Mouse (Mus musculus) stomach, postnatal 0 days (tissue): Measurements from ENCODE around the gene Wdr34. TPM values are rescaled to one million over a fixed set of nuclear protein-coding genes. Genes with fewer than 3 reads are reported as not detected.

ENCODE experiments used
- ATAC-seq: fragments of 200-750 bp; cut with Nextera tagmentation; 2 replicates; pipeline ENCODE4 v1.8.0; 2017; ENCODE audit not compliant: low FRiP score, low TSS enrichment
- DNase-seq: peaks from one replicate; pipeline ENCODE4 v3.0.0-alpha.2; 2016; ENCODE audit warnings: low spot score
- H3K27ac ChIP-seq: fragments of 300-500 bp; sonication (generic); replicated peaks from 2 replicates; pipeline ENCODE4 v1.5.1; 2014; ENCODE audit warnings: mild to moderate bottlenecking, control low read depth
- H3K27me3 ChIP-seq: fragments of 300-500 bp; sonication (generic); 2 replicates; pipeline ENCODE4 v1.6.1; 2014; ENCODE audit warnings: low read length; ENCODE audit not compliant: control insufficient read depth, insufficient read depth
- H3K36me3 ChIP-seq: fragments of 300-500 bp; sonication (generic); 2 replicates; pipeline ENCODE4 v1.6.1; 2014; ENCODE audit warnings: low read length, mixed read lengths; ENCODE audit not compliant: control insufficient read depth, insufficient read depth
- H3K4me1 ChIP-seq: fragments of 300-500 bp; sonication (generic); replicated peaks from 2 replicates; pipeline ENCODE4 v1.6.1; 2014; ENCODE audit warnings: antibody characterized with exemption; ENCODE audit not compliant: control insufficient read depth, insufficient read depth
- H3K4me2 ChIP-seq: fragments of 300-500 bp; sonication (generic); replicated peaks from 2 replicates; pipeline ENCODE4 v1.6.1; 2014; ENCODE audit warnings: low read depth, mild to moderate bottlenecking, control low read depth, moderate library complexity
- H3K4me3 ChIP-seq: fragments of 300-500 bp; sonication (generic); 2 replicates; pipeline ENCODE4 v1.5.1; 2014; ENCODE audit warnings: low read depth, low read length, control low read depth
- H3K9ac ChIP-seq: fragments of 300-500 bp; sonication (generic); 2 replicates; pipeline ENCODE4 v1.6.1; 2014; ENCODE audit warnings: mild to moderate bottlenecking, low read length, control low read depth, mixed read lengths
- H3K9me3 ChIP-seq: fragments of 300-500 bp; sonication (generic); 2 replicates; pipeline ENCODE4 v1.6.1; 2016; ENCODE audit warnings: low read length; ENCODE audit not compliant: control insufficient read depth
- CTCF ChIP-seq: IDR thresholded peaks from 2 replicates; pipeline ENCODE4 v1.5.1; 2016; ENCODE audit warnings: antibody characterized with exemption, low read depth, mild to moderate bottlenecking, moderate library complexity
- EP300 ChIP-seq: optimal IDR thresholded peaks from 2 replicates; pipeline ENCODE3; 2016; ENCODE audit warnings: antibody characterized with exemption
- WGBS: fragments of 180-500 bp; shearing (Covaris S2); extraction: QIAGEN DNeasy Blood & Tissue Kit; methylation state at CpG from one replicate; pipeline ENCODE4 v1.1.7; 2014; 5-methylcytosine and 5-hydroxymethylcytosine counted together
- polyA plus RNA-seq: library from polyadenylated mRNA; unstranded; fragments of >200 nt; fragmentation: Nextera tagmentation; extraction: Ambion mirVana; gene quantifications from 2 replicates; pipeline ENCODE4 v1.2.1, GENCODE M21; 2015

Wdr34 gene
- polyA plus RNA-seq, 1 experiment from 2014 or later = 10.9 TPM

- Histone ChIP-seq H3K9me3 (no peaks in the 10 kb centered on the region), H3K4me3 (no peak overlapping the region), H3K27me3 (no peaks in the 10 kb centered on the region), H3K9ac (no peak overlapping the region), H3K36me3 (no peaks in the 10 kb centered on the region), H3K27ac (no peak overlapping the region), H3K4me1 (no peaks in the 10 kb centered on the region), H3K4me2 (no peak overlapping the region)
- WGBS = 76% methylated on average over 2 of the region's 2 CpGs
- DNase-seq (no peak), ATAC-seq (no peak)
- TF ChIP-seq EP300 (no peak), CTCF (no peak)
These were observed 10.9 kb downstream of the Wdr34 start for GRCm38 (mm10) chr2:30037762-30038161.

GRCm38 (mm10) chr2:30032957-30033356 is 15.7 kb downstream of the Wdr34 start:
- 78% methylated on average over 6 of the region's 6 CpGs for WGBS
- H3K27ac ChIP-seq = no peak overlapping the region
- H3K27me3 ChIP-seq = no peaks in the 10 kb centered on the region
- H3K9ac ChIP-seq = no peak overlapping the region
- no peaks in the 10 kb centered on the region for H3K4me1 ChIP-seq
- H3K4me2 ChIP-seq = no peak overlapping the region
- TF ChIP-seq EP300 = no peak
- TF ChIP-seq CTCF = no peak
- DNase-seq (no peak), ATAC-seq (no peak)
- H3K4me3 ChIP-seq = no peak overlapping the region
- H3K9me3 ChIP-seq = no peaks in the 10 kb centered on the region
- peaks cover 38% of the 10 kb centered on the region for H3K36me3 ChIP-seq

- H3K4me3 ChIP-seq = no peak overlapping the region
- H3K4me1 ChIP-seq = no peaks in the 10 kb centered on the region
- WGBS = 56% methylated on average over 11 of the region's 11 CpGs
- H3K36me3 ChIP-seq = peaks cover 44% of the 10 kb centered on the region
- no peak overlapping the region for H3K9ac ChIP-seq
- no peak overlapping the region for H3K4me2 ChIP-seq
- DNase-seq (peak; percentile 51), ATAC-seq (peak; percentile 53; the same call in 1 of the 2 replicates)
- peak; percentile 55 for TF ChIP-seq CTCF
- no peak for TF ChIP-seq EP300
- no peaks in the 10 kb centered on the region for H3K9me3 ChIP-seq
- H3K27me3 ChIP-seq = no peaks in the 10 kb centered on the region
- H3K27ac ChIP-seq = no peak overlapping the region
These were observed 16.3 kb downstream of the Wdr34 start for GRCm38 (mm10) chr2:30032244-30032846.

- Histone ChIP-seq H3K36me3 (peaks cover 74% of the 10 kb centered on the region), H3K9me3 (no peaks in the 10 kb centered on the region), H3K27me3 (no peaks in the 10 kb centered on the region), H3K9ac (no peak overlapping the region), H3K27ac (no peak overlapping the region), H3K4me1 (no peaks in the 10 kb centered on the region), H3K4me3 (no peak overlapping the region), H3K4me2 (no peak overlapping the region)
- 88% methylated on average over 5 of the region's 5 CpGs for WGBS
- no peak for DNase-seq
- no peak for ATAC-seq
- TF ChIP-seq CTCF = no peak
- no peak for TF ChIP-seq EP300
These were observed 21.7 kb downstream of the Wdr34 start for GRCm38 (mm10) chr2:30026997-30027396.

- Histone ChIP-seq H3K4me3 (no peak overlapping the region), H3K4me1 (no peaks in the 10 kb centered on the region), H3K27me3 (no peaks in the 10 kb centered on the region), H3K27ac (no peak overlapping the region), H3K4me2 (no peak overlapping the region), H3K36me3 (peaks cover 73% of the 10 kb centered on the region), H3K9me3 (no peaks in the 10 kb centered on the region), H3K9ac (no peak overlapping the region)
- DNase-seq (no peak), ATAC-seq (no peak)
- 83% methylated on average over 4 of the region's 4 CpGs for WGBS
- TF ChIP-seq CTCF = no peak
- no peak for TF ChIP-seq EP300
These were observed 23.2 kb downstream of the Wdr34 start for GRCm38 (mm10) chr2:30025454-30025853.

- Histone ChIP-seq H3K4me3 (no peak overlapping the region), H3K27ac (no peak overlapping the region), H3K4me2 (no peak overlapping the region), H3K27me3 (no peaks in the 10 kb centered on the region), H3K4me1 (no peaks in the 10 kb centered on the region), H3K9ac (no peak overlapping the region), H3K9me3 (no peaks in the 10 kb centered on the region), H3K36me3 (peaks cover 70% of the 10 kb centered on the region)
- ATAC-seq (0 out of 2 replicates have a peak, but pooled peaks have one; percentile 24), DNase-seq (no peak)
- TF ChIP-seq EP300 (no peak), CTCF (no peak)
- WGBS = 62% methylated on average over 11 of the region's 11 CpGs
These were observed 34.2 kb downstream of the Wdr34 start for GRCm38 (mm10) chr2:30014326-30014966.
